Mouse (Mus musculus): ENCODE data around the gene Trmt2b.
A peak's percentile ranks its signal among the peaks of the same experiment; 100 is the strongest.
"Not testable (repeated sequence)": the region's sequence is repeated elsewhere in the genome, so short reads cannot be mapped to it uniquely, and the experiment has no call there.

The Trmt2b gene

DNA sequence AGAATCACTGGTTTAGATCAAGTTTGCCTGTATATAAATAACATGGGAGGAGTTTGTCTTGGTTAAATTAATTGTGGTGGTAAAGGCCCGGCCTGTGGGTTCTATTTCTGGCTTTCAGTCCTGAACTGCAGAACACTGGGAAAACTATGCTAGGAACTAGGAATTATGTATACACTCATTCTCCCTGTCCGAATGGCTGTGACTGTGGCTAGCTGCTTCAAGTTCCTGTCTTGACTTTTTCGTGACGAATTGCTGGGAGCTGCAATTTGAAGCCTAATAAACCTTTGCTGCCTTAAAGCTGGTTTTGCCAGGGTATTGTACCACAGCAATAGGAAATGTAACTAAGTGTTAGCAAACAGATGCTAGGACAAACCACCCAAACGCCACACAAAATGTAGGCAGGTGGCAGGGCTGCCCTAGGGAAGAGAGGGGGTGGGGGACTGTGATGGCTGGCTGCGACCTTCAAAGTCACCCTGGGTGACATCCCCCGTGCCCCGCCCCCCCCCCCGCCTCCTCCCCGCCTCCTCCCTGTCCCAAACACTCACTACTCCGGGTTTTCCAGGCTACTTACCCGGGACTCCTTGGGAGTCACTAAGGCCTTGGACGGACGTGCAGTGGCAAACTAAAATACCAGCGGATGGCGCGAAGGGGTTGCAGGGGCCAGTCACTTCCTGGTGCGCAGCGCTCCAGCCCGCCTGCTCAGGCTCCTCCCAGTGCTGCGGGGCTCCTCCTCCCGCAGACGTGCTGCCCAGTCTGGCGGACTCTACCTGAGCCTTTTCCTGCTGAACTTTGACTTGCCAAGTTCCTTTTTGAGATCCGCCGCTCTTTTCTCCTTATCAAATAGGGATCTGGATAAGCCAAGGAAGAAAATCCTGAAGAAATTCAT lies at the start of gene Trmt2b:
Gene Trmt2b, minus strand, starts transcription at position 710 of the 886 bp plus-strand sequence.
- DNase-seq, result peak; percentile 76 to 82

DNA sequence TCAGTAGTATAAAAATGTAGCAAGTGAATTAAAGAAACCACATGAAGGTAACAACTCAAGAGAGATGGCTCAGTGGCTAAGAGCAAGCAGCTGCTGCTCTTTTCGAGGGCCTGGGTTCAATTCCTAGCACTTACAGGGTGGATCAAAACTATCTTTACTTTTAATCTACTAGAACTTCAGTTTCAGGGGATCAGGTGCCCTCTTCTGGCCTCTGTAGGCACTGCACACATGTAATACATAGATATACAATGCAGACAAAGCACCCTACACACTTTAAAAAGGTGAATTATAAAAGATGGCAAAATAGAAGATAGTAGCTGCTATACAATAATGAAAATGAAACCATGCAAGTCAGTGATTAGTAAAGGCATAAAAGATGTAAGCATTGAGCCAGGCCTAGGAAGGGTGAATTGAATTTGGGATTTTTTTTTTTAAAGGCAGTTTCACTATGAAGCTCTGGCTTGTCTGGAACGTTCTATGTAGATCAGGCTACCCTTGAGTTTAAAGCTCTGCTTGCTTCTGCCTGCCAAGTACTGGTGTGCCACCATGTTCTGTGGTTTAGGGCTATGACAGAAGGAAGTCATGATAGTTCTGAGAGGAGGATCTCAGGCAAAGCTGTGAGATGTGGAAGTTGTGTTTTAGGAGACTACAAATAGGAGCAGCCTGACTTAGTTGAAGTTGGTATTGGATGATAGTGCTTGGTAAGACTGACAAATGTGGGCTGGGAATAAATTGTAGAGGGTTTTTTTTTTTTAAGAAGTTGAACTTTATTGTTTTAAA lies 42.6 kb upstream of the Trmt2b start:
- DNase-seq, result peak in 1 of 2 experiments; percentile 47

DNA sequence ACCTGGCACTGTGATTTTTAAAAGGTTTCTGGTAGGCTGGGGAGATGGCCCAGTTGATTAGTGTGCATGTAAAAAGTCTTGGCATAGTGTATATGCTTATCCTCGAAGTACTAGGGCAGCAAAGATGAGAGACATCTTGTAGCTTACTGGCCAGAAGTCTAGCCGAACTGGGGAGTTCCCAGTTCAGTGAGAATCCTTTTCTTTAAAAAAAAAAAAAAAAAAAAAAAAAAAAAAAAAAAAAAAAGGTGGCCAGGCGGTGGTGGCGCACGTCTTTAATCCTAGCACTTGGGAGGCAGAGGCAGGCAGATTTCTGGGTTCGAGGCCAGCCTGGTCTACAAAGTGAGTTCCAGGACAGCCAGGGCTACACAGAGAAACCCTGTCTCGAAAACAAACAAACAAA lies 34.4 kb upstream of the Trmt2b start:
- DNase-seq, result not testable (repeated sequence)

DNA sequence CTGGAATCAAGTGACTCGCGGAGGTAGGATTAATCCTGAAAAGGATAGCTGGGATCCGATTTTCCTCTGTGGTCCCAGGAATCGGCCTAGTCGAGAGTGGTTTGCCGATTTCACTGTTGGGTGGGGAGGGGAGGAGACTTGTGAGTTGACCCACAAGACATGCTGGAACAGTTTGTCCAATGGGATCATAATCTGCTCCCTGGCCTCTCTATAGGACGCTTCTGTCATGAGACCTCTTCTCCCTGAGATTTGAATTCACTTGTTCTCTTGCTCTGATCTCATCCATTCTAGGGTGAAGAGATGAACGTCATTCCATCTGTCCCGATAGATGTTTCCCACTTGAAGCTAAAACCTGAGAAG lies 31.5 kb upstream of the Trmt2b start:
- DNase-seq, result no peak

DNA sequence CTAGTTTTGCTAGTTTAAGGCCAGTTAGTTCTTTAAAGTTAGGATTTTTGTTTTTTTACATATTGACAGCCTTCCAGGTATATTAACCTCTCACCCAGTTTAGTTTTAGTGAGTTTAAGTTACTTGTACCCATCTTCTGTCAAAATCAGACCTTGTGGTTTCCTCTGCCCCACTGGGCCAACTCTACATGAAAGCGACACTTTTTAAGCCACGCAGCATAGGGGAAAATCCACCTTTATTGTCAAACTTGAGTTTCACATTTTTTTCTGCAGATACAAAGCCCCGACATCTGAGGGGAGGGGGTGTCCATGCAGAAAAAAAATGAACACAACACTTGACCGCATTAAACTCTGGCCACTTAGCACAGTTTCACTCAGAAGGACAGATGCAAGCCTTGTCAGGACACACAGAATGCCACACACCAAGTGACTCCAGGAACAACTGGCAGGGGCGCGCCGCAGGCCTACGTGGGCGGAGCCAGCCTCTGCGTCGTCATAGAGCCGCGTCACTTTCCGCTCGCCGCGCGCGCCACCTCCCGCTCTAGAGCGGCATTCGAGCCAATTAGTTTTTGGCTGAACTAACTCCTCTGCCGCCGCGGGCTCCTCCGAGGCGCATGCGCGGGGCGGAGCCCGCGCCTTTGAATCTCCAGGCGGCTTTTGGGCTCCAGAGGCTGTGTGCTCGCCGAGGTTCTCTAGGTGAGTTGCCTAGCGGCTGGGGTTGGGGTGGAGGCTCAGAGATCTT lies 30.9 kb upstream of the Trmt2b start, which contains the start of gene Cenpi:
Gene Cenpi, plus strand, starts transcription at position 551 of the 741 bp plus-strand sequence.
- DNase-seq, result peak; percentile 83 to 87

DNA sequence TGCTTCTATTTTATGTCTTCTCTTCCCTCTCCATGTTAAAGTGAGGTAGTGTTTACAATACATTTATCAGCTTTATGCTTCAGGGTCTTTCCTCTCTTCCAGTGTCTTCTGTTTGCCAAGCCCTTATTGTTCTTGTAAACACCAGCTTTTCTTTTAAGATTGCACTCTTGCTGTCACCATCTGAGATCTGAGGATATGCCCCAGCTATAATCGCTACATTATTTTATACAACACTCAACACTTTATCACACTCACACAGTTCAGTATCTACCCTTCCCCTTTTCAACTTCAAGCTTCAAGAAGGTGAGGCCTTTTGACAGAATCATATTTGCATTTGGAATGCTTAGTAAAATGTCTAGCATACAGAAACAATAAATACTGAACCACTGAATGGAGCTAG lies 26.5 kb upstream of the Trmt2b start:
- no peak for DNase-seq

DNA sequence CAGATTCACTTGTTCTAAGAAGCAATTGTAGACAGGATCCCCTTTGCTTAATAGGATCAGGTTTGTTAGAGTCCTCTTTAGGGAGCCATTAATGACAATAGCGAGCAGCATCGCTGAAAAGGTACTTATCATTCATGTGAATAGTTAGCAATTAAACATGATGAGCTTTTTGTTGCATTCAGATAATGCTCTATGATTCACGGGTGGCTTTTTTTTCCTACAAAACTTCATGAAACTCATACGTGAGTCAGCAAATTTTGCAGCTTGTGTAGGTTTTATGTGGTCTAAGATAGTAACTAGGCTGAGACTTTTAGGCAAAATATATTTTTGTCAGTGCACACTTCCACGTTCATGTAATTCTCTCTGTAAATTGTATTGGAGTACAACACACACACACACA lies 23.4 kb upstream of the Trmt2b start:
- no peak for DNase-seq

DNA sequence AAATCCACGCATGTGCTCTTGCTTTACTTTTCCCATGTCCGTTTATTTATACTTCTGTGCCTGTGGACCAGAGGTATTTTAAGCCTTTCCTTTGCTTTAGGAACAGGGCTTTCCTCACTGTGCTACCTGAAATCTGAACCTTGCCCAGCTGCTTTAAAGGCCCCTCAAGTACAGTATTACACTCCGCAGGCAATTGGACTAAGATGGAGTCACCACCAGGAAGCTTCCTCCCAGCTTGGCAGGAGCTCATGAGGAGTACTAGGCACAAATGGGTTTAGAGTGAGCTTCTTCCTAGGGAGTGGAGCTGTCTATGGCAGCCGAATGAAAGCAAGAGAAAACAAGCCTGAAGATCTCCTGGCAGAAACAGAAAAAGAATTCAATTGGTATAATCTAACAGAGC lies 20.4 kb upstream of the Trmt2b start:
- no peak for DNase-seq

DNA sequence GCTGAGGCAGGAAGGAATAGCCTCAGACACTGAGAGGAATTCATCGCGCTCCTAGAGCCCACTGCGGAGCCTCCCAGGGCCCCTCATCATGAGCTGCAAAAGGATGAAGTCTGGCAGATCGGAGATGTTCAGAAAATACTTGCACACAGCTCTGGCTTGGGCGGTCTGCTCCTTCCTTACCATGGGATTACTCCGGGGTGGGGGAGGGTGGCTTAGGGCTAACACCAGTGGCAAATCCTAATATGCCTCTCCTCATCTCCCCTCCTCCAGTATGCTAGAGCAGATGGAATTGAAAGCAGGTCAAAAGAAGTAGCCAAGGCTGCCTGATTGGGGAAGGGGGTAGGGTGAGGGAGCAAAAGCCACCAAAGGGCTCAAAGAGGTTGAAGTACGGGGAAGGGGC lies 20.0 kb upstream of the Trmt2b start:
- no peak for DNase-seq

DNA sequence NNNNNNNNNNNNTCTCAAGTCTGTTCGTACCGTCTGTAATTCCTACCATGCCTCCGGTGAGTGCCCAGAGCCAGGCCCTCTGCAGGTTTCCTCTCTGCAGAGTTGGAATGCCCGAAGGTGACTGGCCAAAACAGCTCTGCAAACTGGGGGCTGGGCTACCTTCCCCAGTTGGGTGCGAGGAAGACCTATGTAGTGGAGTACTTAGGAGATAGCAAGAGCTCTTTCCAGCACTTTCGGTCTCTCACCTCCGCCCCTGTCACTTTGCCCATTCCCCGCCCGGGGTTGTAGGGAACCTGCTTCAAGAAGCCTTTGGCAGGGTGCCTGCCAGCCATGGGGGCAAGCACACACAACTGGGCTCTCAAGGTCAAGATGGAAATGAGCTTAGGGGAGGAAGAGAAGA lies 19.5 kb upstream of the Trmt2b start:
- DNase-seq, result peak; percentile 25 to 36

DNA sequence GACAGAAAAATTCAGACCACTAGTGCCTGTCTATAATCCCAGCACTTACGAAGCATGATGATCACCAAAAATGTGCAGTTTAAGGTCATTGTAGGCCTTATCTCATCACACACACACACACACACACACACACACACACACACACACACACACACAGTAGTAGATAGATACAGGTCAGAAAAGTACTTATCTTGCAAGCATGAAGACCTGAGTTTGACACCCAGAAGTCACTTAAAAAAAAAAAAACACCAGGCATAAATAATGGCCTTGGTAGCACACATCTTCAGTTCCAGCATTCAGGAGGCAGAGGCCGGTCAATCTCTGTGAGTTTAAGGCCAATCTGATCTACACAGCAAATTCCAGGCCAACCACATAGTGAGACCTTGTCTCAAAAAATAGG lies 10.5 kb upstream of the Trmt2b start:
- DNase-seq, result no peak

DNA sequence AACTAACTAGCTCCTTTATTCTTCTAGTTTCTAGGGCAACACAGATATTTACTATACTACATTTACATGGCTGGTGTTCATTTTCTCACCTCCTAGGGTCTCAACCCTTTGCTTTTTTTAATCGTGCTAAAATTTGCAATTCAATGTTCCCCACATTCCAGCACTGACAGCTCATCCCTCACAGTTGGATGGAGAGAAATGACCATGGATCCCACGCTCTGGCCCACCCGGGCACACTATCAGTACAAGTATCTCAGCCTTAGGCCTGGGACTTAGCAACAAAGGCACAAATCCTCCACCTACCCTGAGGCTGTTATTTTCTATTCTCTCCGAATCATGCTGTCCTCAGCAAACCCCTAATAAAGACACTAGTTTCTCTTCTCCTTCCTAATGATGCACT lies 9.0 kb upstream of the Trmt2b start:
- no peak for DNase-seq

DNA sequence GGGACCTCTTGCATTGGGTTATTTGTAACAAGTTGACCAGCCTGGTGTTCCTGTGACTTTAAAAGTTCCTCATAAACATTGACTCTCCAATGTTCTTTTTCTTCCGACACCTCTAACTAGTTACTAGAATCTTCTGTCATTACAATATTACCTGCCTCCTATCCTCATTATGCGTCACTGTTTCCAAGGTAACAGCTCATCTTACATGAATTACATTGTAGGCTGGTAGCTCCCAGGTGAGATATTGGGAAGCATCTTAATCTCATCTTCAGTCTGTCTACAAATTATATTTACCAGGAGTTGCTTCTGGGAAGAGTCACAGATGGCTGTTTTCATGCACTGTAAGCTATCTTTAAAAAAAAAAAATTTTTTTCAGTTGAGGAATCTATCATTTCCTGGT lies 8.3 kb upstream of the Trmt2b start:
- no peak for DNase-seq

DNA sequence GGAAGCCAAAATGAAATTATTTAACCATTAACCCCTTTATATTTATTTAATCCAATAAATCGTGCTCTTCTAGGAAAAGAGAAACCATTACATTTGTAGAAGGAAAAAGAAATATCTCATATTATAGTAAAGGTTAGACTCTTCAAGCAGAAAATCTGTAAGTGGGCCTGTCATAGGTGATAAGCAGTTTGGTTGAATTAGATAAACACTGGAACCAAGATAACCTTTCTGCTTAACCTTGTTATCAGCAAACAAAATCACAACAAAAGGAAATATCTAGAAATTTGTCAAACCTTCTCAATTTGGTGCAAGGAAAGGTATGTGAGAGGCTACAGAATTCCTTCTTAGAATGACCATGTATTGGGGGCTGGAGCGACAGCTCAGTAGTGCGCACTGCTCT lies 3.7 kb upstream of the Trmt2b start:
- DNase-seq, result no peak

DNA sequence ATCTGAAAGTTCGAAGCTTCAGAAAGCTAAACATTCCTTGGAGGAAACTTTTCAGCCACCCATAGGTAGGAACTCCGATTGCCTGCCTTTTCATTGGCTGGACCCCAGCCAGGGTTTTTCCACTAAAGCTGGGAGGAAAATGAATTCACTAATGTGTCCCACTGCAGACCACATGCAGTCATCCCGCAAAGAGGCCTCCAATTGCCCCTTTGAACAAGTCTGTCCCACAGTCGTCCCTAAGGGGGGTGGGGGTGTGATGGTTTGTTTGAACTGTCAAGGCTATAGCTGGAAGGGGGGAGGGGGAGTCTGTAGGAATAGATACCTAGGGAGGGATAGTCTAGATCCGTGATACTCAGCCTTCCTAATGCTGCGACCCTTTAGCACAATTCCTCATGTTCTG lies 1.1 kb downstream of the Trmt2b start:
- peak; percentile 29 to 34 for DNase-seq

DNA sequence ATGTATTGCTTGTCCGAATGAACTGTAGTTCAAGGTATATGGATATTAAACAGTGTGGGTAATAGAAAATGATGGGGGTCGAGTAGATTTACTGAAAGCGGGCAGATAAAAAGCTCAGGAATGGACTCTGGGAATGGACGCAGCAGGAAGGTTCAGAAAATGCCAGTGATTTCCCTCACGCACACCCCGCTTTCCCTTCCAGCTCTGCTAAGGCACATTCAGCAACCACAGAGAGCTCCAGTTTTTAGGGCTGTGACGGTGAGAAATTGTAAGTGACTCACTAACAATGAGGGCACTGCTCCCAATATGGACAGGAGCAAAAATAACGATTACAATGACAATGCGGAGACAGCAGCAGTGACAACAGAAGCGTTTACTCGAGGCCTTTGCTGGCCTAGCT lies 14.7 kb downstream of the Trmt2b start:
- no peak for DNase-seq

DNA sequence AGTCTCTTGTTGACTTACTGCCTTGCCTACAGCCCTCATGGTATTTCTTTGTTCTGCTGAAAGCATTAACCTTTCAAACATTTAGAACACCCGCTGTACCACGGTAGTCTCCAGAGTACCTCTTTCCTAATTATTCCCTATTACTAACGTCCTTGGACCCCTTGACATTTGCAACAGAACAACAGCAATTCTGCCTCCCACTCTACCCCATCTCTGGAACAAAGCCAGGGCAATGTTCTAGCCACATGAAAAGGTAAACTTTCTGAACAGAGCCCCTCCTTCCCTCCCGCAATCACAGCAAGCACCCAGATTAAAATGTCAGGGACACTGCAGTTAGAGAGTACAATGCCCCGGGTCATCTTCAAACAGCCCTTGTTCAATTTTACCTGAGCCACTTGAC lies 15.6 kb downstream of the Trmt2b start:
- DNase-seq, result no peak

DNA sequence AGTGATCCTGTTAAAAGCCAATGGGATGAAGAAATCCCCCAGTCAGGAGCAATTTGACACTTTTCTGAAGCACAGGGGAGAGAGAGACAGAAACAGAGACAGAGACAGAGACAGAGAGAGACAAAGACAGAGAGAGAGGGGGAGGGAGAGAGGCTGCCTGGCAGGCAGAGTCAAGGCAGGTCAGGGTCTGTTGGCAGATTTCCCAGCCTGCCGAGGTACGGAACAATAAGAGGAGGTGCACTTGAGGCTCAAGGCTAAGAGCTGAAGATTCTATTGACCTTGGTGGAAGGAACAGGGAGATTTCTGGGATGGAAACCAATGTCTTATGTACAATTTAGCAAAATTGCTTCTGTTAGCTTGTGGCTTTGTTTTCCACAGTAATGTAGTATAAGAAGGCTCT lies 28.6 kb downstream of the Trmt2b start:
- DNase-seq, result no peak

DNA sequence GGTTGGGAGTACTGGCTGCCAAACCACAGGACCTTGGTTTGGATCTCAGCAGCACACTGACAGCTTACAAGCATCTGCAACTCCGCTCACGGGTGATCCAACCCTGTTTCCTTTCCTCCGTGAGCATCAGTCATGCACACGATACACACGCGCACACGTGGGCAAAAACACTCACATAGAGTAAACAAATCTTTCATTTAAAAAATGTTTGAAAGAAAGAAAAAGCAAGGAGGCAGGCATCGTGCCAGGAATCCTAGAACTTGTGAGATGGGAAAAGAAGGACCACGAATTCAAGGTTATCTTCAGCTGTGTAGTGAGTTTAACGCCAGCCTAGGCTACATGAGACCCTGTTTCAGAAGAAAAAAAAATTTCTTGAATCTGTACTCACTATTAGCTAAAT lies 30.8 kb downstream of the Trmt2b start:
- DNase-seq, result no peak

DNA sequence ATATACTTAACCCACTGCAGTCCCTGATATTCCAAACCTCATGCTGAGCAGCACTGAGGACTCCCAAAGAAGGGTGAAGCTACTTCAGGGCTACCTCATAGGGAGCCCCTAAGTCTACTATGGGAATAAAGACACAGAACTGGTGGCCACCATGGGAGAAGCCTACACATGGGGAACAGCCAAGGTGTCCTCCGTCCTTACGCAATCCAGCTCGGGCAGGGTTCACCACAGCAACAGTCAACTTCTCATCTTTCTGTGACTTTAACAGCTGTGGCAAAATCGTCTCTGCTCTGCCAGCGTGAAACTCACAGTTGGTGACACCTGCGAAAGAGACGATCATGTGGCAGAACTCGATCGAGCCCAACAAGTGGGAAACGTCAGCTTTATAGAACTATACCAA lies 38.5 kb downstream of the Trmt2b start:
- no peak for DNase-seq

DNA sequence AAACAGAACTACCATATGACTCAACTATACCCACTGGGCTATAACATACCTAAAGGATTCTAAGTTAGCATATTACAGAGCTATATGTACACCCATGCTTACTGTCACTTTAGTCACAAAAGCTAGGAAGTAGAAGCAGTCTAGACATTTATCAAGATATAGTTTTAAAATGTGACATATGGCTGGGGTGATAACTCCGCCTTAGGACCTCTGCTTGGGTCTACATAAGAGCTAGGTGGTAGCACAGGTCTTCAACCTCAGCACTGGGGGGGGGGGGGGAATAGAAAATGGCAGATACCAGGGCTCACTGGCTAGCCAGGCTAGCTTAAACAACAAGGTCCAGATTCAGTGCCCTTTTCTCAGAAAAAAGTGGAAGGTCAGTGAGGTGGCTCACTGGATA lies 43.7 kb downstream of the Trmt2b start:
- no peak for DNase-seq

DNA sequence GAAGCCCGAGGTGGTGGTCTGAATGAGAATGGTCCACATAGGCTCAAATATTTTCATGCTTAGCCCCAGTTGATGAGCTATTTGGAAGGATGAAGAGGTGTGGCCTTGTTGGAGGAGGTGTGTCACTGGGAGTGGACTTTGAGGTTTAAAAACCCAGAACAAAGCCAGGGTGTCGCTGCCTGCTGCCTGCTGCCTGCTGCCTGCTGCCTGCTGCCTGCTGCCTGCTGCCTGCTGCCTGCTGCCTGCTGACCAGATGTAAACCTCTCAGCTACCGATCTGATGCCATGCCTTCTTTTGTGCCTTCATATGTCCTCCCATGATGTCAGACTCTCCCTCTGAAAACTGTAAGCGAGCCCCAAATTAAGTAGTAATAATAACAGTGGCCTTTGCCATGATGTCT lies 54.9 kb downstream of the Trmt2b start, which contains the start of gene Nox1:
Gene Nox1, minus strand, starts transcription at position 101 of the 400 bp plus-strand sequence.
- DNase-seq, result no peak

DNA sequence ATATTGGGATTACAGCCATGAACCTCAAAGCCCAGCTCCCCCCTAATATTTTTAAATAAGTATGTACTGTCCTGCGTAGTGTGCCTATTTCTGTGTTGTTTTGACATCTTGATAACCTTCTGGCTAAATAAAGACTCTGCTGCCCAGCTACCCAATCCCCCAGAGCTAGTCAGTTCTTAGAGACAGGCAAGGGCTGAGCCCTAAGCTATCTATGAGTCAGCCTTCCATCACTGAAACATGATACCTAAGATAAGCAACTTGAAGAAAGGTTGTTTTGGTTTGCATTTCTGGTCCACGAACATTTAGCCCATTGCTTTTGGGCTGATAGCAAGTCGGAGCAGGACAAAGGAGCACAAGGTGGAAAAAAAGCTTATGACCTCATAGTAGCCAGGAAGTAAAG lies 56.2 kb downstream of the Trmt2b start:
- DNase-seq, result no peak

All from kidney, adult 8-10 months (tissue).